Mouse (Mus musculus): ENCODE measurements around the gene Fam221b. TPM values are rescaled to one million over a fixed set of nuclear protein-coding genes. Genes with fewer than 3 reads are reported as not detected.

The Fam221b gene
- polyA plus RNA-seq, 1 experiment from 2014 or later, result 2.9 TPM

GRCm38 (mm10) chr4:43633296-43633695 lies 35.6 kb downstream of the Fam221b start:
- Histone ChIP-seq H3K27ac (replicated peaks) (no peak overlapping the region), H3K4me3 (replicated peaks) (no peak overlapping the region), H3K36me3 (no peaks in the 10 kb centered on the region), H3K9ac (no peak overlapping the region), H3K4me1 (peaks cover 33% of the 10 kb centered on the region), H3K9me3 (replicated peaks) (no peaks in the 10 kb centered on the region), H3K4me2 (replicated peaks) (peak overlapping the region; percentile 82), H3K27me3 (no peaks in the 10 kb centered on the region)
- ATAC-seq (ENCODE audit: insufficient number of reproducible peaks, low FRiP score, low TSS enrichment, low read depth), result no peak
- WGBS, result 69% methylated on average over 8 of the region's 8 CpGs

GRCm38 (mm10) chr4:43631956-43632920 lies 36.7 kb downstream of the Fam221b start:
- H3K27ac ChIP-seq (replicated peaks), result peak overlapping the region; percentile 88; the same call in 1 of the 2 replicates
- peaks cover 33% of the 10 kb centered on the region for H3K4me1 ChIP-seq
- H3K9me3 ChIP-seq (replicated peaks), result no peaks in the 10 kb centered on the region
- H3K9ac ChIP-seq, result peak overlapping the region; percentile 73
- H3K36me3 ChIP-seq, result no peaks in the 10 kb centered on the region
- peak overlapping the region; percentile 72 for H3K4me3 ChIP-seq (replicated peaks)
- 44% methylated on average over 42 of the region's 42 CpGs for WGBS
- H3K27me3 ChIP-seq, result no peaks in the 10 kb centered on the region
- H3K4me2 ChIP-seq (replicated peaks), result peak overlapping the region; percentile 82
- peak; percentile 21; the same call in 1 of the 2 replicates for ATAC-seq (ENCODE audit: insufficient number of reproducible peaks, low FRiP score, low TSS enrichment, low read depth)

GRCm38 (mm10) chr4:43631046-43631955 lies 37.6 kb downstream of the Fam221b start, which contains the start of gene Npr2:
Gene Npr2 (plus strand): TSS chr4:43631935.
- Histone ChIP-seq H3K9me3 (replicated peaks) (no peaks in the 10 kb centered on the region), H3K4me2 (replicated peaks) (peak within 1 kb of the TSS; percentile 82), H3K27ac (replicated peaks) (peak within 1 kb of the TSS; percentile 88), H3K4me1 (peaks cover 33% of the 10 kb centered on the region), H3K4me3 (replicated peaks) (peak within 1 kb of the TSS; percentile 72), H3K9ac (peak within 1 kb of the TSS; percentile 73), H3K27me3 (no peaks in the 10 kb centered on the region), H3K36me3 (no peaks in the 10 kb centered on the region)
- ATAC-seq (ENCODE audit: insufficient number of reproducible peaks, low FRiP score, low TSS enrichment, low read depth), result peak; percentile 66
- WGBS, result under 1% methylated on average over 40 of the region's 70 CpGs

GRCm38 (mm10) chr4:43630671-43631045 lies 38.3 kb downstream of the Fam221b start:
- no peaks in the 10 kb centered on the region for H3K27me3 ChIP-seq
- no peaks in the 10 kb centered on the region for H3K36me3 ChIP-seq
- H3K4me2 ChIP-seq (replicated peaks), result peak overlapping the region; percentile 82
- no peak for ATAC-seq (ENCODE audit: insufficient number of reproducible peaks, low FRiP score, low TSS enrichment, low read depth)
- H3K9me3 ChIP-seq (replicated peaks), result no peaks in the 10 kb centered on the region
- peak overlapping the region; percentile 72 for H3K4me3 ChIP-seq (replicated peaks)
- 16% methylated on average over 5 of the region's 5 CpGs for WGBS
- no peak overlapping the region for H3K9ac ChIP-seq
- H3K27ac ChIP-seq (replicated peaks), result peak overlapping the region; percentile 88
- peaks cover 33% of the 10 kb centered on the region for H3K4me1 ChIP-seq

GRCm38 (mm10) chr4:43630030-43630581 lies 38.8 kb downstream of the Fam221b start:
- Histone ChIP-seq H3K36me3 (no peaks in the 10 kb centered on the region), H3K4me1 (peaks cover 33% of the 10 kb centered on the region), H3K27ac (replicated peaks) (peak overlapping the region; percentile 88; the same call in 1 of the 2 replicates), H3K27me3 (no peaks in the 10 kb centered on the region), H3K9ac (no peak overlapping the region), H3K4me3 (replicated peaks) (no peak overlapping the region; the same call in 1 of the 2 replicates), H3K9me3 (replicated peaks) (peaks cover 5% of the 10 kb centered on the region; the same call in 1 of the 2 replicates), H3K4me2 (replicated peaks) (peak overlapping the region; percentile 34)
- WGBS, result under 1% methylated on average over 5 of the region's 5 CpGs
- ATAC-seq (ENCODE audit: insufficient number of reproducible peaks, low FRiP score, low TSS enrichment, low read depth), result no peak

- Histone ChIP-seq H3K4me1 (peaks cover 33% of the 10 kb centered on the region), H3K4me3 (replicated peaks) (no peak overlapping the region), H3K27ac (replicated peaks) (no peak overlapping the region), H3K9me3 (replicated peaks) (peaks cover 12% of the 10 kb centered on the region; the same call in 1 of the 2 replicates), H3K27me3 (no peaks in the 10 kb centered on the region), H3K9ac (no peak overlapping the region), H3K4me2 (replicated peaks) (no peak overlapping the region), H3K36me3 (no peaks in the 10 kb centered on the region)
- 41% methylated on average over 20 of the region's 20 CpGs for WGBS
- no peak for ATAC-seq (ENCODE audit: insufficient number of reproducible peaks, low FRiP score, low TSS enrichment, low read depth)
These were observed 39.7 kb downstream of the Fam221b start for GRCm38 (mm10) chr4:43629106-43629817.

- Histone ChIP-seq H3K4me3 (replicated peaks) (no peak overlapping the region), H3K27me3 (no peaks in the 10 kb centered on the region), H3K36me3 (no peaks in the 10 kb centered on the region), H3K9ac (no peak overlapping the region), H3K9me3 (replicated peaks) (peaks cover 9% of the 10 kb centered on the region; the same call in 1 of the 2 replicates), H3K4me1 (no peaks in the 10 kb centered on the region), H3K4me2 (replicated peaks) (no peak overlapping the region), H3K27ac (replicated peaks) (no peak overlapping the region)
- 84% methylated on average over 4 of the region's 4 CpGs for WGBS
- ATAC-seq (ENCODE audit: insufficient number of reproducible peaks, low FRiP score, low TSS enrichment, low read depth), result no peak
These were observed 48.7 kb downstream of the Fam221b start for GRCm38 (mm10) chr4:43620146-43620778.

GRCm38 (mm10) chr4:43613060-43613730 lies 55.8 kb downstream of the Fam221b start:
- Histone ChIP-seq H3K27me3 (no peaks in the 10 kb centered on the region), H3K9ac (no peak overlapping the region), H3K36me3 (no peaks in the 10 kb centered on the region), H3K27ac (replicated peaks) (no peak overlapping the region), H3K4me3 (replicated peaks) (no peak overlapping the region), H3K9me3 (replicated peaks) (no peaks in the 10 kb centered on the region), H3K4me2 (replicated peaks) (no peak overlapping the region), H3K4me1 (no peaks in the 10 kb centered on the region)
- 40% methylated on average over 3 of the region's 3 CpGs for WGBS
- ATAC-seq (ENCODE audit: insufficient number of reproducible peaks, low FRiP score, low TSS enrichment, low read depth), result no peak

- H3K4me2 ChIP-seq (replicated peaks), result no peak overlapping the region
- H3K27ac ChIP-seq (replicated peaks), result no peak overlapping the region
- no peaks in the 10 kb centered on the region for H3K9me3 ChIP-seq (replicated peaks)
- no peak overlapping the region for H3K4me3 ChIP-seq (replicated peaks)
- 68% methylated on average over 10 of the region's 10 CpGs for WGBS
- H3K4me1 ChIP-seq, result no peaks in the 10 kb centered on the region
- H3K36me3 ChIP-seq, result no peaks in the 10 kb centered on the region
- H3K9ac ChIP-seq, result no peak overlapping the region
- H3K27me3 ChIP-seq, result no peaks in the 10 kb centered on the region
- no peak for ATAC-seq (ENCODE audit: insufficient number of reproducible peaks, low FRiP score, low TSS enrichment, low read depth)
These were observed 56.4 kb downstream of the Fam221b start for GRCm38 (mm10) chr4:43612534-43612933.
